Mouse (Mus musculus) gastrocnemius, adult 8-10 months (tissue): ENCODE results near the gene Synj1. TPM values are rescaled to one million over a fixed set of nuclear protein-coding genes. Genes with fewer than 3 reads are reported as not detected.

Source experiments
- DNase-seq, 2 experiments: peaks; one replicate each; pipeline ENCODE4 v3.0.0; 2022; ENCODE audit warnings: low spot score in 2 of 2
- total RNA-seq, 4 experiments: library from RNA; stranded (reverse); gene quantifications; 2 replicates each; pipeline ENCODE4 v1.2.4; 2022

The Synj1 gene
- total RNA-seq, 4 experiments from 2014 or later = 6.8 to 9.8 (median 8.5) TPM

- no peak for DNase-seq
Observed at GRCm38 (mm10) chr16:91010581-91011020, 507 bp downstream of the Synj1 start.

GRCm38 (mm10) chr16:91009942-91010529 is 1.1 kb downstream of the Synj1 start:
- no peak for DNase-seq

DNA sequence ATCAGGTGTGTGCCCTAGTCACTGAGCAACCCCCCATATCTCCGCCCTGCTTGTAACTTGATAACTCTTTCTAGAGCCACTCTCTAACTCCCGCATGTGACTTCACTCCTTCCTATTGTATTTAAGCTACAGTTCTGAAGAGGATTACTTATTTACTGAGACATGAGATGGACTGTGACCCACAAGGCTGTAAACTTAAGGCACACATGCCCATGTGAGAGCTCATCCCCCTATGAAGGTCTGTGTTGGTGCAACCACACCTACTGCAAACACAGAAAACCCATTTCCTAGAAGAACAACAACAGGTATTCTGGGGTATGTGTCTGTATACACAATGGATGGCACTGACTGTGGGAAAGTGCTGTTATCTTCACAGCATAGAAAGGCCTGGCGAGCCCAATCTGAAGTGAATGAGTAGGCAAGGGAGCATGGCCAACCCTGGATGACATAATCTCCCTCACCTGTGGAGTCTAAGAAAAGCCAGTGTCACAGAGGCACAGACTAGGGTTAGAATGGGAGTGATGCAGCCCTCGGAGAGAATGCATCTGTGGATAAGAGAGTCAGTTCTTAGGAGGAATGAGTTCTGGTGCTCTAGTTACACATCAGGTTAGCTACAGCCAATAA is 6.1 kb downstream of the Synj1 start:
- no peak for DNase-seq

GRCm38 (mm10) chr16:91001098-91001497 is 10.0 kb downstream of the Synj1 start:
- no peak for DNase-seq

GRCm38 (mm10) chr16:90999827-91000226 is 11.3 kb downstream of the Synj1 start:
- DNase-seq = no peak

DNA sequence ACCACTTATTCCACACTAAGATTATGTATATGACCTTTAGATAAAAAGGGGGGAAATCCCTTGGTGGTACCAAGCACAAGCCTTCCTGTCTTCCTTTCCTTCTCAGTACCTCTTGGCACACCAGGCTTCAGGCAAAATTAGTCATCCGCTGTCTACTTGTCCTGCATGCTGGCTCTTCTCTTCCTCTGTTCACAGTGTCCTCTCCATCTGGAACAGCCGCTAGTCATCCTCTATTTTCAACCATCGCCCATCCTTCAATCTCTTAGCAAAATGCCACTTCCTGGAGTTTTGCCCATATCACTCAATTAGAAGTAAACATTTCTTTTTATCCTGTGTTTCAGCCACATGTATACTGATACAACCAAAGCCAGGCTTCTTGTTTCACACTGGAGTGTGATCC is 13.3 kb downstream of the Synj1 start:
- no peak for DNase-seq

DNA sequence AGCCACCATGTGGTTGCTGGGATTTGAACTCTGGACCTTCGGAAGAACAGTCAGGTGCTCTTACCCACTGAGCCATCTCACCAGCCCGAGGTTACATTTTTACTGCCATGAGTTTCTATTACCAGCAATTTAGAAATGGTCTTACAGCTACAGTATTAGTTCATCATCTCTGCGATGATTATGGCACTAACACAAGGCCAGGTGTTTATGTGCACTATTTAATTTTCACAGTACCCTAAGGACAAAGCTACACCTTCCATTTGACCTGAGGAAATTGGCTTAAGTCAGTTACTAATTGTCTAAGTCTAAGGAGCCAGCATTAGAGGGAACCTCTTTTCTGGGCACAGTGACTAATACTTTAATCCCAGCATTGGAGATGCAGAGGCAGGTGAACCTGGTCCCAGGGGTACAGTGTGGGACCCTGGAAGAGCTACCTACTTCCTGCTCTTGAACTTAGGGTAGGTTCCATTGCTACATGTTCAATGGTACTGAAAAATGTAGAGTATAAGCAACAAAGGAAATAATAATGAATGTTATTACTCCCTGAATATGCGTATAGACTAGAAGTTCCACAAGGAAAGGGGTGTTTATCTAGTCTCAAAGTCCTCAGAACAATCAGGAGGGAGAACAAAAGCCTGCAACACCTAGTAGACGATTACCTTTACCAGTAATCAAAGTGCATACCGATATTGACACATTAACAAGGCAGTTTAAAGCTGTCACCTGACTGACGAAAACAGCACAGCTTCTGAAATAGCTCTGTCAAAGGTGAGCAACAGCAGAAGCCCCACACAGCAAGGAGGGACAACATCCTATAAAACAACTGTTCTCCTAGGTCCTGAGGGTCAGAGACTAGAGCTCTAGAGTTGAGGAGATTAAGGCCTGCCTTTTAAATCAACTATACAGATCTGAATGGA is 14.5 kb downstream of the Synj1 start:
- no peak for DNase-seq

DNA sequence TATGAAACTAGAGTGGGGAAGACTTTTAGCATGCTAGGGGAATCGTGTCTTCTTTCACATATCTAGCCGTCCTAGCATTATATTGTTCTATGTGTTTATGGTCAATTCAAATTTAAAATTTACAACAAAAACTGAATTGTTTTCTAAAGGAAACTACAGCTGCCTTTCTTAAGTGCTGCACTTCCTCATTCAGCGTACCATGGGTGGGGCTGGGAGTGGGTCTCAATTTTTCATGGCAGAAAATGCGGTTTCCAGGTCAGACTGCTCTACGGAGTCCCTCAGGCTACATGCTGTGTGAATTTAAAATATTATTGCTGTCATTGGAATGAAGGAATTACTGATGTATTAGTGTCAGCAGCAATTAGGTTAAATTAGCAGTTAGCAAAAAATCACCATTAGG is 15.6 kb downstream of the Synj1 start:
- DNase-seq = no peak

GRCm38 (mm10) chr16:90995023-90995422 is 16.1 kb downstream of the Synj1 start:
- no peak for DNase-seq

DNA sequence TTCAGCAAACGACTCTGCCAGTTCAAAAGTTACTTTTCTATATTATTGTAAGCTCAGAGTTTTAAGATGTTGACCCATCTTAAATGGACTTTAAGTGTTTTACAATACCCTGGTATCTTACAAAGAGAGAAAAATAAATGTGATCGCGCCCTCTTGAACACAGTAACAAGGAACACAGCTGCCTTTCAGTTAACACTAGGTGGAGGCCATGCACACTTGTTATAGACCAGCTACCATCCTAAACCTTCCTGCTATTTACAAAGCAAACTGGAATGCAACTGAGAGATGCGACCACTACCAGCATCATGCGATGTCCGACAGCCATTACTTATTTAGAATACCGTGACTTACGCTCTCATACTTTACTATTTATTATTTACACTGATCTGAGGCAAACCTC is 21.9 kb downstream of the Synj1 start:
- no peak for DNase-seq

- no peak for DNase-seq
Observed at GRCm38 (mm10) chr16:90988665-90989064, 22.4 kb downstream of the Synj1 start.

DNA sequence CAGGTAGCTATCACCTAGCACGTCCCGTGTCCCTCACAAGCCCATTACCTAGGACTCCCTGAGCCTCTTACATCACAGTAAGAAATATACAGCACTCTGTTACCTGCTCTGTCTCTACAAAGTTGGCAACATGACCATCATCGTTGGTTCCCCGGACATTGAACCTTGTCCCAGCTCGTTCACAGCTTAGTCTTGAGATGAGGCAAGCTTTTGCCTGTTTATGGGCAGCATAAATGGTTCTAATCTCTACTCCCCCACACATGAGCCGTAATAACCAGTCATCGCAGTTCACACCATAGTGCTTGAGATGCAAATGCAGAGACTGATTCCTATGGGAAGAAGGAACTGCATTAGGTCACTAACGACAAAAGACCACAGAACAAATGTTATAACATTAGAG is 23.1 kb downstream of the Synj1 start:
- no peak for DNase-seq

DNA sequence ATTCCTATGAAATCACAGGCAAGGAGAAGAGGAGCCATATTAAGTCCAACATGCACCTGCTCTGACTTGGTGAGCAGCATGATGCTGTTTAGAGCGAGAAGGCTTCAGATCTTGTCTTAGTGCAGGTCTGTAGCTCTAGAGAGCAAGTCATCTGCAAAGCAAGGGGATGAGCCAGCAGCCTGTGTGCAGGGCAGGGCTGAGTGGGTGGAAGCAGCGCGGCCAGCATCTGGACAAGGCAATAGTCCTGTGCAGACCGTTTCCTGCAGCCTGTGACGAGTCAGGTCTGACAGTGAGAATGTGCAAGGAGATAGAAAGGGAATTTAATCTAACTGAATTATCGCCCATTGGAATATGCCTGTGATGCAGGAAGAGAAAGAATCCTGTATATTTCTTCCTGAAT is 40.1 kb downstream of the Synj1 start:
- no peak for DNase-seq

DNA sequence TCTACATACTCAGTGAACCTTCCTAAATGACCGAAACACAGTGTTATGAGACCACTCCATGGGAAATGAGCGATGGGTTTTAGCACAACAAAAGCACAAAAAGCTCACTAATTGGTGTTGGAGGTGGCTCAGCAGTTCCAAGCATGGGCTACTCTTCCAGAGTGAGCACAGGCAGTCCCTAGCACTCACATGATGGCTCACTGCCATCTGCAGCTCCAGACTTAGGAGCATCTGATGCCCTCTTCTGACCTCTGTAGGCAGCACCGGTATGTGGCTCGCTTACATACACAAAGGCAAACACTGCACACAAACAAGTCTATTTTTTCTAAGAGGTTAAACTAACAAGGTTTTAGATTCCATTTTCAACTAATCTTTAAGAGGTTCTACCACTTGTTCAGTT is 44.9 kb downstream of the Synj1 start:
- DNase-seq = no peak

DNA sequence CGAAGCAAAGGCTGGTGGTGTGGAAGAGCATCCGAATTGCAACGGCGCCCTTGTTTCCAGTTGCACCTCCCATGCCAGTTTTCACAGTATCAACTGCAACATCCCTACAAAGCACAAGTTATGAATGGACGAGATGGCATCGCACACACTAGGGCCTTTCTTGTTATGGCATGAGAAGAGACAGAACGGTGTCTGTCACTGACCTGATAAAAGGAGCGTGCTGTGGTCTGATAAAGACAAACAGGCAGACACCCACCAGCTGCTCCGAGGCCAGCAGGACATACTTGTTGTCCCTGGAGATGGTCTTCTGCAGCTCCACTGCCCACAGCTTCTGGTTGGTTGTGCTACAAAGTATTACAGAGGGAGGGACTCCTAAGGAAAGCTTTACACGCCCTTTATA is 46.8 kb downstream of the Synj1 start:
- no peak for DNase-seq

DNA sequence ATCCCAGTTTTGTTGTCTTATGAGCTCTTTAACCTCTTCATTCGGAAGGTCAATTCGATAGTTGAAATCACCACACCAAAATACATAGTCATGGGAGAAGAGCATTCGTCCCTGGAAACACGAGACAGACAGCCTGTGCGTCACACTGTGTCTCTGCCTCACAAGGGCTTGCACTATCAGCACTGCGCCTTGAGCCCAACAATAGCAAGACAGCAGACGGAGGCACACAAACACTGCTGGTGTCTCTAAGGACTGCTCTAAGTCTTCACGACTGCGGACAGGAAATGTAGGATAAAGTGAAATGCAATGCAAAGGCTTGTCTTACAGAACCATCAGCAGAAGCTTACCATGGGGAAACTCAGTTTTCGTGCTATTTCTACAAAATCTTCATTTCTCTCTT is 47.2 kb downstream of the Synj1 start:
- no peak for DNase-seq

GRCm38 (mm10) chr16:90963231-90963630 is 47.9 kb downstream of the Synj1 start:
- no peak for DNase-seq

DNA sequence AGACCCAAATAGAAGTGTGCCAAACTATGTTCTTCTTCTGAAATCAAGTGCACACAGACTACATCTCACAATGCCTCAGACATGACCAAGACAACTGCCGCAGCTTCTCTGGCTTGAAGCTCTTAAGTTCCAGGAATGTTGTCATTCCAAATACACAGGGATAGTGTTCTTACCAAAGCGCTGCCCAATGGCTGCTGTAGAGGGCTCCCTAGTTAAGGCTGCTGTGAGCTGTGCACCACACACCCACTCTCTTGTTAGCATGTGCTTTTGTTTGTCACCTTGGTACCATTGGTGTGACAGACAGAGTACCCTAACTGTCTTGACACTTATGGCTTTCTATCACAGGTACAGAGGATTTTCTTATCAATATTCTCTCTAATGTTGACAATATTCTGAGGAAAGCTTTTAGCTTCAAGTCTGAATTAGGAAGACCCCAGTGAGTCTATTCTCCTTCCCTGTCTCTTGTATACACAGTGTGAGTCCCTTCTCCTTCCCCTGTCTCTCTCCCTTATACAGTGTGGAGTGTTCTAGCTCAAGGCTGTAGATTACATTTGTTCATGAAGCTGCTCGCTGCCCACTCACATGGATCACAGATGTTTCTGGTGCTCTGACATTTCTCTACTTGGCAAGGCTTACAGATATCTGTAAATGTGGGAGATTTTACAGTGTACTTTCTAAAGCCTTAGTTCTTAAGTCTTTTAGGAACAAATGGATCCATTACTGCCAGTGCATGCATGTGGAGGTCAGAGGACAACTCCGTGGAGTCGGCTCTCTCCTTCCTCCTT is 52.6 kb downstream of the Synj1 start:
- DNase-seq = no peak

DNA sequence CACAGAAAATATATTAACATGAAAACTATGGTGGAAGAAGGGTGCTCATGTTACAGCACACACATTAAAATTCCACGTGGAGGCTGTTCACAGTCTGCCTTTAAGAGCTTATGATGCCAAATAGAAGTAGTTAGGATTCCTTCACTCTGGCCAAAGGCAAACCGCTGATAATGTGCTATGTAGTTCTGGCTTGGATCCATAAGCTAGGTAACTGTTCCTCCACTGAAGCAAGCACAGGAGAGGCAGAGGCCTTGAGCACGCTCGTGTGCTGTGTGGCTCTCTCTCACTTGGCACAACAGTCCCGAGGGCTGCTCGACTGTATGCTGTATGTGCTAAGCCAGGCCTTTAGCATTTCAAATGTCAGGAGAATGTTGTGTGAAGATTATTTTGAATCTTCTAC is 55.6 kb downstream of the Synj1 start:
- DNase-seq = no peak

GRCm38 (mm10) chr16:90953770-90954169 is 57.3 kb downstream of the Synj1 start:
- no peak for DNase-seq

GRCm38 (mm10) chr16:90953147-90953546 is 58.0 kb downstream of the Synj1 start:
- DNase-seq = no peak
